Comparison of ENCODE assay signal across 13 mouse cellular contexts in the genomic region with DNA sequence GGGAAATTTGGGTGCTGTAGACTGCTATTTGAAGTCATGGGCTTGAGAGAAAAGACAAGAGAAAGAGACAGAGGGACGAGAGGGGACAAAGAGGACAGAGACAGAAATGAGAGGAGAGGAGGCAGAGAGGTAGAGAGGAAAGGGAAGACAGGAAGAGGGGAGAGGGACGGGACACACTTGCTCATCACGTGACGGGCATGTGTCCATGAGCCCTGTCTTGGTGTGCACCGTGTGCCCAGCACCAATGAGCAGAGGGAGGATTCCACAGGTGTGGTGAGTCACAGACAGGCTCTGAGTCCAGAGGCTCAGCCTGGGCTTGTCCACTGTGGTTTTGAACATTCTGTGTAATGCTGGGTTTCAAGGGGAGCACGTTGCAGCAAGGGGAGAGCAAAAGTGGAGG.
"Had no signal": no experiment of that assay in that cellular context is flagged by ENCODE, and none has a peak within 500 bp of the region (broad histone marks: within the 10 kb centered on the region; RNA-seq: fewer than 3 reads in every experiment).

No protein-coding gene starts in this region.

- H3K4me3 ChIP-seq: kidney, embryonic 15.5 days; liver, embryonic 13.5 days; midbrain, embryonic 12.5 days; midbrain, embryonic 15.5 days; neural tube, embryonic 13.5 days had no signal

- ATAC-seq: intestine, postnatal 0 days; midbrain, embryonic 15.5 days had no signal

- H3K9ac ChIP-seq: kidney, embryonic 15.5 days; liver, embryonic 13.5 days; midbrain, embryonic 12.5 days; midbrain, embryonic 15.5 days; neural tube, embryonic 13.5 days had no signal

- H3K36me3 ChIP-seq: kidney, embryonic 15.5 days; liver, embryonic 13.5 days; midbrain, embryonic 12.5 days; midbrain, embryonic 15.5 days; neural tube, embryonic 13.5 days had no signal

- H3K27ac ChIP-seq: kidney, embryonic 15.5 days; liver, embryonic 13.5 days; macrophage; midbrain, embryonic 12.5 days; neural tube, embryonic 13.5 days had no signal

- H3K4me1 ChIP-seq: liver, embryonic 13.5 days had no signal

- H3K4me2 ChIP-seq: kidney, embryonic 15.5 days; liver, embryonic 13.5 days; midbrain, embryonic 12.5 days; midbrain, embryonic 15.5 days; neural tube, embryonic 13.5 days had no signal

- H3K9me3 ChIP-seq: kidney, embryonic 15.5 days; liver, embryonic 13.5 days; midbrain, embryonic 12.5 days; midbrain, embryonic 15.5 days; neural tube, embryonic 13.5 days had no signal

- DNase-seq: kidney, adult 8-10 months; kidney, postnatal 10 days; kidney, postnatal 36 days; left cerebral cortex, postnatal 4 days; liver, embryonic 13.5 days; lung, adult 2 months; thymus, postnatal 25 days had no signal
